Mouse (Mus musculus) gastrocnemius, postnatal 25 days (tissue): ENCODE measurements at regions not wholly inside any gene's neighbourhood (a gene's known extent, or its start where the extent isn't known, plus 50 kb on each side); places are given as distances from the start of the nearest gene placed in this dataset.
"Not testable (repeated sequence)": the region's sequence is repeated elsewhere in the genome, so short reads cannot be mapped to it uniquely, and the experiment has no call there.

ENCODE experiments used
- DNase-seq: peaks from one replicate; pipeline ENCODE4 v3.0.0; 2022

GRCm38 (mm10) chr9:41914611-41915010 lies 209.5 kb downstream of the Sorl1 start:
- DNase-seq = no peak

DNA sequence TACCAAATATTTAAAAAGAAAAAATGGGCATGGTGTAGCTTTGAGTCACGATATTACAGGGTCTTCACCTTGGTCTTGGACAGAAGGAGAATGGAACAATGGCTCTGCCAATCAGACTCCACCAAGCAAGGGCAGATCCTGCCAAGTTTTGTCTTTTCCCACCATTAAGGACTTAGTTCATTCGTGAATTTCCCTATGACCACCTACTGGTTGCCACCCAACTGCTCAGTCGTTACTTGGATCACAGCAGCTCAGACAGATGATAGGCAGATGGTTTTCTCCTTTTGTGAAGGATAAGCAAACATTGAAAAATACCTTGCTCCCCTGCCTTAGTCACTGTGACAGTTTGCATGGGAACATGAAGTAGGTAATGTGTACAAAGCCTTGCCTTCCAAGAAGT lies 210.2 kb downstream of the Sorl1 start:
- DNase-seq = no peak

GRCm38 (mm10) chr9:41912482-41912881 lies 211.6 kb downstream of the Sorl1 start:
- no peak for DNase-seq

GRCm38 (mm10) chr9:41900606-41900974 lies 223.5 kb downstream of the Sorl1 start:
- DNase-seq = no peak

DNA sequence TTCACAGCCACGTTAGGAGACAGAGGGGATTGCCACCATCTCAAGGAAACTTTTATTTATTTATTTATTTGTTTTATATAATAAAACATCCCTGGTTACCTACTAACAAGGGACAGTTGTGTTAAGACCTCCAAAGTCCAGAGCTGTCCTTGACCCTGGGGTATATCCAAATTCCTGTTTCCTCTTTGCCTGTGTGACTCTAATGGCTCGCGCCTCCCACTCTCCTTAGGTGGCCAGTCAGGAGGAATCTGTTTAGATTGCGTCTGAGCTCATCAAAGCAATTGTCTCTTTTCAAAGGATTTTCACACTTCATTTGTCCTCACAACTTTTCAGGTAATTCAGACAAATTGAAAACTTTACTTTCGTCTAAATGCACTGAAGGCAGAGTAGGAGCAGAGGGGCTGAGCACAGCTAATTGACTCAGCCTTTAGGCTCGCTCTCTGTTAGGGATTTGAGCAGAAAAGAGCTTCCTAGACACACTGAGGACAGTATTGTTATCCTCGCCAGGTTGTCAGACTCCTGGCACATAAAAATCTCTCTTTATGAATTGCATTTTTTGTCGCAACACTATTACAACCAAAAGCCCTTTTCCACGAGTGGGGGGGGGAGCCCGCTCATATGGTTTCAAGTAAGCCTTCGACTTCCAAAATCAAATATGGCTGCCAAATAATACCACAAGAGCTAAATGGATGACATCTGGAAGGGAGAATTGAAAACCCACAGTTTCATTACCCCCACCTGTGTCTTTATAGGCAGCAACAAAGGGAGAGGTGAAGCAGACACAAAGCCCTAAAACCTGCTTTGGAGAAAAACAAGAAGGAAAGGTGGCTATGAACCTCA lies 224.1 kb downstream of the Sorl1 start:
- no peak for DNase-seq

DNA sequence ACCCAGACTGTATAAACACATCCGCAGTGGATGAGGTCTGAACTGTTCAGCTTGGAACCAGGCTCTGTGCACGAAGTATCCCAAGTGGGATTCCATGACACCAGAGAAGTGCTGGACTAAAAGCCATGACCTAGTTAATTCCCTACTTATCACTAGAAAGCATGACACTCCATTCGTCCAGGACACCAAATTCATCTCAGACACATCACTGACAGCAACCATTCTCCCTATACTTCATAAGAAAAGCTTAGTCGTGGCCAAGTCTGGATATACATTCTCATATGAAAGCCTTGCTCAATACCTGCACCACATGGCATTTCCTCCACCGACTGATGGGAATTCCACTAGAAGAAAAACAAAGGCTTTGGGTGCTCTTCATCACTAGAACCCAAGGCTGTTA lies 229.0 kb downstream of the Sorl1 start:
- DNase-seq = no peak

DNA sequence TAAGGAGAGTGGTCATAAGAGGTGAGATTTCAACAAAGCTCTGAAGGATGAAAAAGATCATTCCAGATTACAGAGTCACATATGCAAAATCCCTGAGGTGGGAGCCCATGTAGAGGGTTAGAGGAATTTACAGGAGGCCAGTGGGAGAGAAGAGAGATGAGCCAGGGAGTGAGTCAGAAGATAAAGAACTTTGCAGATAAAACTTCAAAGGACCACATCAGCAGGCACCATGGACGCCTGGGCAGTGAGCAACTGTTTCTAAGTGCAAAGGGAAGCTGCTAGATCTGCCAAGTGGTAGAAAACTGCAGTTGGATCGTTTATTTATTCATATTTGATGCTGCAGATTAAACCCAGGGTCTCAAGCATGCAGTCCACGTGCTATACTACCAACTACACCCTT lies 231.3 kb downstream of the Sorl1 start:
- DNase-seq = no peak

DNA sequence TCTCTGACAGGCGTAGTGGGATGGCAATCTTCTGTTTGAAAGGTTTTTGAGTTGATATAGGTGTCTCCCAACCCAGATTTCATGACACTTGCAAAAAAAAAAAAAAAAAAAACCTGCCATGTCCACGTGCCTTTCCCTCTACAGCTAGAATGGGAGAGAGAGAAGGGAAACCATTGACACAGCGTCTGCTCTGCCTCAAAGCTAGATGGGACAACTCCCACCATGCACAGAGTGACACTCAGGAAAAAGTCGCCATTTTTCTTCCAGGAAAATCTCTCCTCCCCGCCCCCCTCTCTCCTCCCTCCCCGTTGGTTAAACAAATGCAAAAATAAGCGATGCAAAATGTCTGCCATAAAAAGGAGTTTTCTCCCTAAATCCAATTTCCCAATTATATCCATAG lies 232.9 kb downstream of the Sorl1 start:
- no peak for DNase-seq

DNA sequence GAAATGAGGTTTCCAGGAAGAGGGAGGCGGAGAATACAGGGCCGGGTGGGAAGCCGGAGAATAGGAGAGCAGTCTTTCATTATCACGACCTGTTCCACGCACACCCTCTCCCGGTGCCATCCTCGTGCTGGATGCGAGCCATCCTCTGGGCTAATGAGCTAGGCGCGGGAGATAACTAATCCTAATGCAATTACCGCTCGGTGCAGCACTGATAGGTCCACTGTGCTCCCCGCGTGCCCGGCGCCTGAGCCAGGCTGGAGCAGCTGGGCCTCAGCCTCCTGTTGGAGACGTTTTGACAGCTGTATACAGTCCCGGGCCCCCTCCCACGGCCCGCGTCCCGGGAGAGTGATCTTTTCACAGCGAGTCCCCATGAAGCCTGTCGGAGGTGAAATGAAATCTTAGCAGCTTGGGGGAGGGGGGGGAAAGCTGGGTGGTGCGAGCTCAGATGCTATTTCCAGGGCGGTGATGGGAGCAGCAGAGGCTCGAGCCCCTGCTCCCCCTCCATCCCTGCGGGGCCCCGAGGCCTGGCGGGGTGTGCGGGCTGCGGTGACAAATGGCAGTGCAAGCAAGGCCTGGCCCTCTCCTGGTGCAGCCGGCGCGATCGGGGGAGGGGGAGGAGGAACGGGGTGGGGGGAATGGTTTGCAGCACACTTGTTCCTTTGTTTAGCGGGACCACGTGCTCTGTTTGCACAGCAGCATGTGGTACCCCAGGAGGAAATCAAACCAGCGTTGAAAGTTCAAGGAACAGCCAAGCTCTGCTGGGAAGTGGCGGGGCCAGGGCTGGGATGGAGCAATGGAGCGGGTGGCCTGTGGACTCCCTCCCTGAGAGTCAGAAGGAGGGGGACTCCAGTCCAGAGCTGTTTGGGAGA lies 233.6 kb downstream of the Sorl1 start:
- DNase-seq = peak; percentile 67

- peak; percentile 8 for DNase-seq
Measured at GRCm38 (mm10) chr9:41889568-41890272, 234.4 kb downstream of the Sorl1 start.

DNA sequence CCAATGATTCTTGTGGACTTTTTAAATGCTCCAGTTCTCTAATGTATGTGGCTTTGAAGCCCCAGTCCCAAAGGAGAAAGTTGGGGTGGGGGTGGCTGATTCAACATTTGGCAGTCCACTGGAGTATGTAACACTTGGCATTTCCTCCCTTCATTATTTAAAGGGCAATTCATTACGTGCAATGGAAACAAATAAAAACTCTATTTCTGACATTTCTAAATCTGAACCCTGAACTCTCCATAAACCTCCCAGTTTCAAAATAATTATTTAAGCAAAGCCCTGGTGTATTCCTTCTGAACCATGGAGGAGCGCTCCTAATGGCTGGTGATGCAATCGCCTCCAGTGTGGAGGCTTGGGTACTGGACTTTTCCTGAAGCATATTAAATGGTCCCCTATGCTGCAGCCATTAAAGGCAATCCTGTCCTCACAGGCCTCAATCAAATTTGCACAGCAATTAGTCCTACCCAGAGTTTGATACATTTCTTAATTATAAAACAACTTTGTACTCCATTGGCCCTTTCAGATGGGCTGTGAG lies 235.4 kb downstream of the Sorl1 start:
- no peak for DNase-seq

GRCm38 (mm10) chr9:41886456-41886855 lies 237.6 kb downstream of the Sorl1 start:
- DNase-seq = not testable (repeated sequence)

- no peak for DNase-seq
Measured at GRCm38 (mm10) chr9:41880457-41880856, 243.6 kb downstream of the Sorl1 start.

DNA sequence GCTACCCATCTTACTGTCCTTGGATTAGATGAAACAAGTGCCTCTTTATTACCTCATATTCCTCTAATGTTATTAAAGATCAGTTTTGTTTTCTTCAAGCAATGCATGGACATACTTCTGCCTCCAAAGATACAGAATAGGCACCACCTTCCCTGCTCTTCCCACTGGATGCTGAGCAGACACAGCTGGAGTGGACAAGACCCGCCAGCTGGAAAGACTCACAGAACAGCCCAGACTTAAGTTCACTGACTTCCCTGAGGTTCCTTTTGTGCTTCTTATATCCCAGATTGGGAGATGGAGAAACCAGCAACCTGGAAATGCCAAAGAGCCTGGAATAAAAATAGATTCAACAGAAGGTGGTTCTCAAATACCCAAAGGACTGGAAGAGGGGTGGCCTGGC lies 245.0 kb downstream of the Sorl1 start:
- DNase-seq = no peak

DNA sequence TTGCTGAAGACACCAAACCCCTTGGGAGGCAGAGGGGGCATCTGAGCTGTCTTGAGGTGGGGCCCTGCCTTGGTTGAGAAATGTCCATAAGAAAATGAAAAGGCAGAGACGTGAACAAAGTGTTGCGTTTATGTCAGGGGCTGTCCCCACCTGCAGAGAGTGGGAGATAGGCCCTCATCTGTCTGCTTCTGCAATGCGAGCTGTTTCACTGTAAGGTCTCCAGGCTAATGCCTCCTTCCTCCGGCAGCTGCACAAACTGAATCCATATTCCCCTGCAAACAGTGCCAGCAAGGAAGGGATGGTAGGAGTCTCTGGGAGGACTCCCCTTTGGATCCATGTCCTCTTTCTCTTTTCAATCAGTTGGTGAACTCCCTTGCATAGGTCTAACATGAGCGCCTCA lies 263.0 kb downstream of the Sorl1 start:
- no peak for DNase-seq

- DNase-seq = peak; percentile 19
Measured at GRCm38 (mm10) chr9:41860681-41861080, 263.4 kb downstream of the Sorl1 start.

- DNase-seq = no peak
Measured at GRCm38 (mm10) chr9:41859780-41860179, 264.3 kb downstream of the Sorl1 start.

DNA sequence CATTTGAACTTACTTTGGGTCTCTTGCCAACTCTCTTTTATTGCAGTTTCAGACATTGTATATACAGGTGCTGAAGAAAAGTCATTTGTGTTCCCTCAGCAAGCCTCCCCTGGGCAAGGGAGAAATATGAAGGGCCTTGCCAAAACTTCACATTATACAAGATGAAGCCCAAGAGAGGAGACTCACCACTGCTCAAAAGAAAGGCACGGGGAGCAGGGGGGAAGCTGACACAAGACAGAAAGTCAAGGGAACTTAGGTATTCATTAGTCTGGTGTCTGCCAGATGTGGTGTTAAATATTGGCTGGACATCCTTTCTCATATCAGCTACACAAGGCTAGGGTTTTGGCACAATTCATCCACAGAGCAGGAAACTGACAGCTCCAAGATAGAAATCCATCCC lies 272.0 kb downstream of the Sorl1 start:
- no peak for DNase-seq

DNA sequence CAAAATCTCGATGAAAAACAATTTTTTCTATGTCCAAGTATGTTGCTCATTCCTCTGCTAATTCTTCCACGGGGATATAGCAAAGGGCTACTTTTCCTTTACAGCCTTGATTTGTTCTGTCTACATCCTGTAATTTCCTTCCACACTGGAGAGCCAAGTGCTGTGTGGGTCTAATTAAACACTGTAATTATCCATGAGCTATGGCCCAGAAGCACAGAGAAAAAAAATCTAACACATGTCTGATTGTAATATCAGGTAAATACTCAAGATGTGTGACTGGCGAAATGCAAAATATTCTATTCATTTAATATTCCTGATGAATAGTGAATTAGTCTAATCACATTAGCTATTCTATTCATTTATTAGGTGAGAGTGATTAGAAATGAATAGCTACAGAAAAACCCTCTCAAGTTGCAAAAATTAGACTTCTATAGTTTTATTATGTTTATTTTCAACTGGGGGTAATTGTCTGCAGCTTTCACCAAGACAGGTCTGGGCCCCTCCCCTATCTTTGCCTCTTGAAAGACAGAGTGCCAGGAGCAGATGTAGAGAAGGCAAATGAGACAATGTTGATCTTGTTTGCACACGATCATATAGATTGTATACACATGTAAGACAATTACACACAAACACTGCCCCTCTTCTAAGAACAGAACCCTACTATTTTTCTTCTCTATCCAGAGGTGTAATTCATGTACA lies 274.3 kb downstream of the Sorl1 start:
- DNase-seq = no peak

GRCm38 (mm10) chr9:41844616-41845015 lies 279.5 kb downstream of the Sorl1 start:
- DNase-seq = no peak

- no peak for DNase-seq
Measured at GRCm38 (mm10) chr9:41834487-41835404, 289.4 kb downstream of the Sorl1 start.
